Mouse (Mus musculus) heart, postnatal 0 days (tissue): ENCODE data around the gene Dohh.

Source experiments
- CTCF ChIP-seq: IDR thresholded peaks from 2 replicates; pipeline ENCODE4 v1.5.1; 2016; ENCODE audit warnings: antibody characterized with exemption, control low read depth, low read depth
- EP300 ChIP-seq: IDR thresholded peaks from 2 replicates; pipeline ENCODE4 v1.6.1; 2016; ENCODE audit warnings: antibody characterized with exemption, low read depth

GRCm38 (mm10) chr10:81384605-81384982 lies 366 bp downstream of the Dohh start:
- TF ChIP-seq EP300 (no peak; the same call in 1 of the 2 replicates), CTCF (no peak)
